Mouse (Mus musculus) heart, adult 2 months (tissue): ENCODE data around the gene Chrna3. TPM values are rescaled to one million over a fixed set of nuclear protein-coding genes. Genes with fewer than 3 reads are reported as not detected.

Experiments used
- DNase-seq, 2 experiments: peaks; one replicate each; pipeline ENCODE4 v3.0.0; 2021
- H3K27ac ChIP-seq: fragments of 200-600 bp; 2 replicates; pipeline ENCODE4 v1.8.1; 2022
- H3K27me3 ChIP-seq: fragments of 200-500 bp; 2 replicates; pipeline ENCODE4 v1.6.1; 2012; ENCODE audit warnings: mild to moderate bottlenecking, low read length, inconsistent platforms, mixed read lengths; ENCODE audit not compliant: control insufficient read depth, insufficient read depth
- H3K36me3 ChIP-seq: fragments of 200-500 bp; 2 replicates; pipeline ENCODE4 v1.6.1; 2012; ENCODE audit warnings: low read length, inconsistent platforms; ENCODE audit not compliant: control insufficient read depth, insufficient read depth
- H3K4me1 ChIP-seq: fragments of 200-500 bp; 2 replicates; pipeline ENCODE4 v1.6.1; 2011; ENCODE audit warnings: low read length; ENCODE audit not compliant: control insufficient read depth, insufficient read depth
- H3K4me3 ChIP-seq: fragments of 200-600 bp; 2 replicates; pipeline ENCODE4 v1.8.1; 2022
- H3K79me2 ChIP-seq: fragments of 200-500 bp; replicated peaks from 2 replicates; pipeline ENCODE4 v1.6.1; 2012; ENCODE audit warnings: mild to moderate bottlenecking, inconsistent platforms, low read length, moderate library complexity, mixed read lengths; ENCODE audit not compliant: control insufficient read depth, insufficient read depth
- H3K9ac ChIP-seq: fragments of 200-500 bp; 2 replicates; pipeline ENCODE4 v1.6.1; 2012; ENCODE audit warnings: low read depth, mild to moderate bottlenecking, control low read depth, inconsistent platforms, low read length, mixed read lengths
- CTCF ChIP-seq: fragments of 200-600 bp; IDR thresholded peaks from 2 replicates; pipeline ENCODE4 v1.8.1; 2022; ENCODE audit warnings: antibody characterized with exemption, mild to moderate bottlenecking, moderate library complexity
- EP300 ChIP-seq: fragments of 200-500 bp; IDR thresholded peaks from 2 replicates; pipeline ENCODE4 v1.6.1; 2011; ENCODE audit warnings: low read depth, low read length, control low read depth; ENCODE audit not compliant: insufficient read depth
- POLR2A ChIP-seq: fragments of 200-500 bp; IDR thresholded peaks from 2 replicates; pipeline ENCODE4 v1.6.1; 2011; ENCODE audit warnings: mild to moderate bottlenecking, low read depth, low read length, control low read depth; ENCODE audit not compliant: insufficient read depth
- WGBS: fragments of 180-500 bp; shearing (Covaris S2); methylation state at CpG from one replicate; pipeline ENCODE4 v1.1.7; 2018; 5-methylcytosine and 5-hydroxymethylcytosine counted together
- intact Hi-C: fragments of 180-260 bp; cut with DNase I; formaldehyde crosslinking; loops from one replicate; pipeline ENCODE4 v1.15.1; 2025
- long read RNA-seq: library from polyadenylated mRNA; stranded (forward); transcript quantifications from one replicate; pipeline ENCODE4 v2.0.0, GENCODE M21; 2021
- polyA plus RNA-seq: library from polyadenylated mRNA; depleted of rRNA; stranded (reverse); fragments of >200 nt; gene quantifications from 2 replicates; pipeline ENCODE4 v1.2.3, GENCODE M21; 2012; rRNA removed
- total RNA-seq, 2 experiments: library from RNA; stranded (reverse); gene quantifications; 2 replicates each; pipeline ENCODE4 v1.2.3; 2021

Chrna3 gene
- total RNA-seq (under 1 TPM in 1 of 2 experiments, not detected in 1; 0.11 TPM), polyA plus RNA-seq (0.37 and 1.2 TPM in 2 replicates)
- long read RNA-seq: 0 reads

DNA sequence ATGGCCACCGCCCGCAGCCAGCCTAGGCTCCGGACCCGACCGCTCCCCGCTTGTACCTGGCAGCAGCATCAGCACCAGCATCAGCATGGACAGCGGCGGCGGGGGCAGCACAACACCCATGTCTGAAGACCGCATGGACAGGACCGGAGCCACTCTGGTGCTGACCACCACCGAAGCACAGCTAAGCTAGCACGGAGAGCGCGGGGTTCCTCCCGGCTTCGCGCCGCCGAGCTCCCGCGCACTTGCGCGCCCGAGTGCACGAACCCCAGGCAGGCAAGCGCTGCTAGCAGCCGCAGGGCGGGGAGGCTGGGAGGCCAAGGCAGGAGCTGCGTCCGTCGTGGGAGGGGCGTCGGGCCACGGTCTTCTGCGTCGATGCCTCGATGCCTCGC is at the start of gene Chrna3:
TSS of gene Chrna3 (minus strand) at position 288 of the 389 bp plus-strand sequence.
- DNase-seq: no peak
- intact Hi-C loops: no loop called here
- TF ChIP-seq EP300: no peak
- TF ChIP-seq POLR2A: no peak
- no peak for TF ChIP-seq CTCF
- no peaks in the 10 kb centered on the region for H3K79me2 ChIP-seq
- peaks cover 5% of the 10 kb centered on the region for H3K27me3 ChIP-seq
- no peaks in the 10 kb centered on the region for H3K4me1 ChIP-seq
- H3K4me3 ChIP-seq: no peak within 1 kb of the TSS
- 2% methylated on average over 39 of the region's 39 CpGs for WGBS
- H3K36me3 ChIP-seq: no peaks in the 10 kb centered on the region
- H3K9ac ChIP-seq: no peak within 1 kb of the TSS
- no peak within 1 kb of the TSS for H3K27ac ChIP-seq

GRCm38 (mm10) chr9:55067965-55068265 is 41.6 kb upstream of the Chrna3 start:
- WGBS: 23% methylated on average over 5 of the region's 5 CpGs
- intact Hi-C loops: no loop called here
- Histone ChIP-seq H3K79me2 (no peaks in the 10 kb centered on the region), H3K9ac (no peak overlapping the region), H3K36me3 (no peaks in the 10 kb centered on the region), H3K4me3 (no peak overlapping the region), H3K27ac (no peak overlapping the region), H3K27me3 (no peaks in the 10 kb centered on the region), H3K4me1 (no peaks in the 10 kb centered on the region)
- DNase-seq: no peak
- TF ChIP-seq CTCF (no peak), POLR2A (no peak), EP300 (no peak)

- WGBS: 34% methylated on average over 8 of the region's 8 CpGs
- H3K9ac ChIP-seq: no peak overlapping the region
- intact Hi-C loops: no loop called here
- no peaks in the 10 kb centered on the region for H3K79me2 ChIP-seq
- H3K27me3 ChIP-seq: no peaks in the 10 kb centered on the region
- no peaks in the 10 kb centered on the region for H3K36me3 ChIP-seq
- no peak overlapping the region for H3K4me3 ChIP-seq
- DNase-seq: no peak
- TF ChIP-seq POLR2A (no peak), CTCF (no peak), EP300 (no peak)
- no peaks in the 10 kb centered on the region for H3K4me1 ChIP-seq
- no peak overlapping the region for H3K27ac ChIP-seq
These were observed 41.0 kb upstream of the Chrna3 start for GRCm38 (mm10) chr9:55067260-55067964.

- no peak overlapping the region for H3K27ac ChIP-seq
- no peaks in the 10 kb centered on the region for H3K79me2 ChIP-seq
- TF ChIP-seq POLR2A (no peak), CTCF (no peak), EP300 (no peak)
- 71% methylated on average over 9 of the region's 9 CpGs for WGBS
- no peaks in the 10 kb centered on the region for H3K4me1 ChIP-seq
- no peak overlapping the region for H3K9ac ChIP-seq
- intact Hi-C loops: no loop called here
- no peak overlapping the region for H3K4me3 ChIP-seq
- no peaks in the 10 kb centered on the region for H3K36me3 ChIP-seq
- H3K27me3 ChIP-seq: no peaks in the 10 kb centered on the region
- no peak for DNase-seq
These were observed 38.9 kb upstream of the Chrna3 start for GRCm38 (mm10) chr9:55065241-55065640.

- TF ChIP-seq POLR2A: no peak
- TF ChIP-seq CTCF: no peak
- TF ChIP-seq EP300: no peak
- Histone ChIP-seq H3K79me2 (no peaks in the 10 kb centered on the region), H3K27me3 (no peaks in the 10 kb centered on the region), H3K9ac (no peak overlapping the region), H3K27ac (no peak overlapping the region), H3K4me1 (no peaks in the 10 kb centered on the region), H3K36me3 (no peaks in the 10 kb centered on the region), H3K4me3 (no peak overlapping the region)
- intact Hi-C loops: no loop called here
- DNase-seq: no peak
- 93% methylated on average over 4 of the region's 4 CpGs for WGBS
These were observed 31.7 kb upstream of the Chrna3 start for GRCm38 (mm10) chr9:55058067-55058466.

- no peaks in the 10 kb centered on the region for H3K79me2 ChIP-seq
- H3K27me3 ChIP-seq: no peaks in the 10 kb centered on the region
- no peak overlapping the region for H3K27ac ChIP-seq
- TF ChIP-seq POLR2A (no peak), EP300 (no peak), CTCF (no peak)
- no peaks in the 10 kb centered on the region for H3K36me3 ChIP-seq
- H3K9ac ChIP-seq: no peak overlapping the region
- H3K4me1 ChIP-seq: no peaks in the 10 kb centered on the region
- intact Hi-C loops: no loop called here
- DNase-seq: no peak
- no peak overlapping the region for H3K4me3 ChIP-seq
- WGBS: 77% methylated on average over 2 of the region's 2 CpGs
These were observed 29.1 kb upstream of the Chrna3 start for GRCm38 (mm10) chr9:55055386-55055930.
